Mouse (Mus musculus) inflammation-experienced regulatory T-cells, adult 6 months (primary cell): ENCODE results near the gene Gm20388. TPM values are rescaled to one million over a fixed set of nuclear protein-coding genes. Genes with fewer than 3 reads are reported as not detected.

ENCODE experiments used
- ATAC-seq: one replicate; pipeline ENCODE4 v1.8.0; 2017
- polyA plus RNA-seq, 3 experiments: library from polyadenylated mRNA; unstranded; fragments of 100-300 nt; shearing (Covaris generic); gene quantifications; one replicate each; pipeline ENCODE4 v1.2.1; 2017

The Gm20388 gene
- polyA plus RNA-seq, 3 experiments from 2014 or later: 10.8 to 14.1 (median 11.8) TPM

DNA sequence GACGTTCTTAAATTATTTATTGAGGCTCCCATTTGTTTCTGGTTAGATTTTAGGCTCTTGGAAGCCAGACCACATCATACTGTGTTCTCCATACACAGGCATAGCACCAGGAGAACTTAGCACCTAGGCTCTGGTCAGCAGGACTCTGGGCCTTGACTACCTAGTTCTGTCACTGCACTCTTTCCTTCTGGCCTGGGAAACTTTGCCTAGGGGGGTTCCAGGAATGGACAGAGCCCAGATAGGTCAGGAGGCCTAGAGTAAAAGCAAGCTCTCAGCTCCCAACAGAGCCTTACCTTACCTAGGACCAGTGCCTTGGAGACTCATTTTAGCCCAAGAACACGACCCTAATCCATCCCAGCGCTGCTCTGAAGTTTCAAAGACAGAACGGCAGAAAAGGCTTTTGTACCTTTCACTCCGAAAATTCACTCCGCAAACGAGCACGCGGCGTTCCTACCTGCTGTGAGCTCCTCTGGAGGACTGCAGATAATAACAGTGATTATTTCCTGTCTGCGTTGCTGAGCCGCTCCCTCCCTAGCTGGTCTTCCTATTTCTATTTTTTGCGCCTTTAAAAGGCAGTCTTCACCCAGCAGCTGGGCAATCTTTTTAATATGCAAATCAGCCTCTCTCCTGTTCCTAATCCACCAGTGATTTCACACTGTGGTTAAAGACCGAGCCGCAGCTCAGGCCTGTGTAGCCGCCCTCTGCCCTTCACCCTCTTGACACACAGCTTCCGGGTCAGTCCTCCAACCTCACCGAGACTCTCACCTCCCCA is 3843.1 kb downstream of the Gm20388 start:
- no peak for ATAC-seq

DNA sequence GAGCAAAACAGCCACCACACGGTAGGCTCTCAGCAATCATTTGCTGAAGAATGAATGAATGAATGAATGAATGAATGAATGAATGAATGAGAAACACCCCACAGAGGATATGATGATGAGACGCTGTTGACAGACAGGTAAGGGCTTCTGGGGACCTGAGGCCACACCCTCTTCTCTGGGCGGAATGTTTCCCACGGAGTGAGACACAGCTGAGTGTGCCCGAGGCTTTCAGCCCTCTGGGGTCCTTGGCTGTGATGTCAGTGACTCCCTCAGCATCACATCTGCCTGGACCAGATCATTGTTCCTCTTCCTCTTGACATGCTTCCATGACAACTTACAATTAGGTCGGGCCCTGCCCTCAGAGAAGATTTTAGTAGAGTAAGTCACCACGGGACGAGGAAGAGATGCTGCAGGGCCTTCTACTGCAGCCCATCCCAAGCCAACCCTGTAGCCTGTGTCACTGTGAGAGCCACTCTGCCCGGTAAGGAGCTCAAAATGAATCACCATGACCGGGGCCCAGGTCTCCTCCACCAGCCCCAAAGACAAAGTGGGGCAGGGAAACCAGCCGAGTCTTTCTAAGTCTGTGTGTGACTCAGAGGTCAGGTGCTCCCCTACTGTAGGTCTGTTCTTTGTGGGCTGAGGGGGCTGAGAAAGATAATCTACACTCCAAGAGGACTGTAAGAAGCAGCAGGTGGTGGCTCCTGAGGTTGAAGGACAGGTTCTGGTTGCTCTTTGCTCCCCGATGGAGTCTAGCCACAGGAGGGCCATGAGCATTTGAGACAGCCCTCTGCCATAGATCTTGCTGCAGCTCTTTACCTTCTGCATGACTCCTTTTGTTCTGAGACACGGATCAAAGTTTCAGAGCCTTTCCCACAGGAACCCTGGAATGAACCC is 3844.1 kb downstream of the Gm20388 start:
- ATAC-seq: no peak

DNA sequence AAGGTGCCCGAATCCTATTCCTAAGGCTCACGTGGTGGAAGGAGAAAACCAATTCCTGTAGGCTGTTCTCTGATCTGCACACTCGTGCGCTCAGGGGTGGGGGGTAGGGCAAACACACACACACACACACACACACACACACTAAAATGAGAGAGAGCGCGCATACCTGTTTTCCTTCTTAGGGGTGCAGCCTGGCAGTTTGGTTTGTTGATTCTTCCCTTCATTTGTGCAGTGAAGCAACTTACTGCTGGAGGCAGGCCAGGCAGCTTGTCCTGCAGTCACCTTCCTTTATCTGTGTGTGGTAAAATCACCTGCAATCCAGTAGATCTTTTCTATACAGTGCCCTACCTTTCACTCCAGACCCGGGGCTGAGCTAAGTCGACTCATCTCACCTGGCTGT is 3846.3 kb downstream of the Gm20388 start:
- no peak for ATAC-seq

DNA sequence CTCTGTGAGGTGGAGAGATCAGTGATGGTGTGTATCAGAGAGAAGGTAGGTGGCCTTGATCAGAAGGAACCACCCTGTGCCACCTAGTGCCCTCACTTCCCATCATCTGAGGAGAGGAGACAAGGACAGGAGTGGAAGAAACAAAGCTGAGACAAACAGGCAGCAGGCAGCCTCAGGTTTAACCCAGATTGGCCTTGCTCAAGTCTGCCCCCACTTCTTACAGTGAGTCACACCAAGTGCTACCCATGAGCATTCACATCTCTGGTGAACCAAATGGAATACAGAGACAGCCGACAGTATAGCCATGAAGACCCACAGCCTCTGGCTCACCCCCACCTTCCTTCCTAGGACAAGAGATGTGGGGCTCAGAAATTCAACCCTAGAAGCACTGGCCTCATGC is 3848.3 kb downstream of the Gm20388 start:
- no peak for ATAC-seq

DNA sequence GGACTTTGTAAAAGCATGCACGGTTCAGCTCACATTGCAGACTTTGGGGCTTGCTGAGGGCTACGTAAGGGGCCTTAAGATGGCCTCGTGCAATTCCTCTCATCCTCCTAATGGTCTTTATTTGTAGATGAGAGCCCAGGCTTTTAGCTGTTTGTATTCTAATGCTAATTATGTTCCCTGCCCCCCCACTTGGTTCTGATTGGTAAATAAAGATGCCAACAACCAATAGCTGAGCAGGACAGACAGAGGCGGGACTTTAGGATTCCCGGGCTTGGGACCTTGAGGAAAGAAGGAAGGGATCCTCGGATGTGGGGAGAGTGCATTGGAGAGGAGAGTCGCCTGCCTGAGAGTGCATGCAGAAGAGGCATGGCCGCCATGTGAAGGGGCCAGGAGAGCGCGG is 3849.3 kb downstream of the Gm20388 start:
- no peak for ATAC-seq

DNA sequence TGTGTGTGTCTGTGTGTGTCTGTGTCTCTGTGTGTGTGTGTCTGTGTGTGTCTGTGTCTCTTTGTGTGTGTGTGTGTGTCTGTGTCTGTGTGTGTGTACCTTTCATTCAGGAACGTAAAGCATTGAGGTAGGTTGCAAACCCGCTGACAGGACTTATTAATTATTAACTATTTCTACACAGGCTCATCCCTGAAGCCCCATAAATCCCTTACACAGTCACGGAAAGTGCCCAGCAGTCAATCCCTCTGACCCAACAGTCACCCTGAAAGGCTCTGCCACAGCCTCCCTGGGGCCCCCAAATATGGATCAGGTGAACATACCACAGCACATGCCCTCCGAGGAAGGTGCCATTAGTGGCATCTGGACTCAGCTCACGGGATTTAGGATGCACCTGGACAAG is 3849.9 kb downstream of the Gm20388 start:
- no peak for ATAC-seq

DNA sequence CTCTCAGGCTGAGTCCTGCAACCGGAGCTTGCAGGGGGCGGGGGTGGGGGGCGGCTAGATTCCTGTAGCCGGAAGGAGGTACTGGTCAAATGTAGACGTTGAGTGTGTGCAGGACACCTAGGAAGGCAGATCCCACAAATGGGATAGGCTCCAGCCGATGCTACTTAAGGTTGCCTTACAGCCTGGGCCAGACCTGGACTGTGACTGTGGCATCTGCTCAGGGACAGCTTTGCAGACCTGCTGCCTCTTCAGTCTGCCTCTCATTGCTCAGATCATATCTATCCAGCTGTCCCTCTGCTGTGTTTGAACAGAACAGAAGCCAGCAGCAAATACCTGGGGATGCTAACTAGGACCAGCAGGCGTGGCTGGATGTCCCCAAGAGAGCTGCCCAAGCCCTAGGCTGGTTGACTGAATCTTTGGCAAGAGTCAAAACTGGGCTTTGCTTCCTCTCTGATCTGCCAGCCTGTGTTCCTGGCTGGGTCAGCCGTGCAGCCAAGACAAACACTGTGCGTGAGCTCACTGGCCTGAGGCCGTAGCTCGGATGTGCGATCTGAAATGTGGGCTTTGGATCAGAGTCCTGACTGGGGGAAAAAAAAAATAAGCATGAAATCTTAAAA is 3850.7 kb downstream of the Gm20388 start:
- no peak for ATAC-seq

DNA sequence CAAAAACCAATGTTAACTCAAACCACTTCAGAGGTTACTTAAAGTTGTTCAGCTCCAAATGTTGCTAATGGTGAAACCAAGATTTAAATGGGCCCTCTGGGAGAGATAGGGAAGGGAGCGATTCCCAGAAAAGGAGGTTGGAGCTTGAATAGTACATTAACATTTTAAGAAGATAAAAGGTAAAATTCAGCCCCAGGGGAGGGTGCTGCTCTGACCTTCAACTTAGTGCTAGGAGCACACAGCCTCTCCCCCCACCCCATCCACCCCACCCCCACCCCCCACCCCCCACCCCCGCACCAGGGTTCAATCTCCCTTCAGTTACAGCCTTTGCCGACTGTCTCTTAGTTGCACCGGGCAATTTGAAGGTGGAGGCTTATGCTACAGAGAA is 3851.2 kb downstream of the Gm20388 start:
- ATAC-seq: no peak

DNA sequence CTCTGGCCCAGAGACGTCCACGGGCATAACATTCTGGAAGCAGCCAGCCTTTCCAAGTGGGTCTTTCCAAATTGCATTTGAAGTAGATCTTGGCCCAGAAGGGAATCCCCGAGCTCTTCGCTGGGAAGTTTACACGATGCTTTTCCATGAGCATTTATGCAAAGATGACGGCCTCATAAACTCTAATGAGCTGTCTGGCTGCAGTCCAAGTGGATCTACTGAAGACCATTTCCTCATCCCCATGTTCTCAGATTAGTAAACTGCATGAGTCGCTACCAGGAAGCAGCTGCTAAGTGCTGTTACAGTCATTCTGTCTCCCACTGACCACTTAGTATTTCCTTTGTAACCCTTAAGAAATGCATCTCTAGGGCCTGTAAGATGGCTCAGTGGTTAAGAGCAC is 3852.7 kb downstream of the Gm20388 start:
- no peak for ATAC-seq

DNA sequence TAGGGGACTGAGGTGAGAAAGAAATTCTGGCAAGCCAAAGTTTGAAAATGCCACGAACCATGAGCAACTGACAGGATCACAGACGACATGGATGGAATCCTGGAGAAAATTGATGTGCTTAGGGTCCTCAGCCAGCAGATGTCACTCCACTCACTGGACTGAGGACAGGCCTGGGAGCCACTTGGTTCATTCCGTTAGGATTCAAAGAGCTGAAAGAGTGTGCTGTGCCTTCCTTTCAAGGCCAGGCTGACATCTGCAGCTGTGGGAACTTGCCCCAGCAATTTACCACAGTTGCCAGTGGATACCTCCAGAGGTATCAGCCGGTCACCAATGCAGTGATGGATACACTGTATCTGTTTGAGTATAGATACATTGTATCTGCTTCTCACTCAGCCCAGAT is 3854.0 kb downstream of the Gm20388 start:
- no peak for ATAC-seq

DNA sequence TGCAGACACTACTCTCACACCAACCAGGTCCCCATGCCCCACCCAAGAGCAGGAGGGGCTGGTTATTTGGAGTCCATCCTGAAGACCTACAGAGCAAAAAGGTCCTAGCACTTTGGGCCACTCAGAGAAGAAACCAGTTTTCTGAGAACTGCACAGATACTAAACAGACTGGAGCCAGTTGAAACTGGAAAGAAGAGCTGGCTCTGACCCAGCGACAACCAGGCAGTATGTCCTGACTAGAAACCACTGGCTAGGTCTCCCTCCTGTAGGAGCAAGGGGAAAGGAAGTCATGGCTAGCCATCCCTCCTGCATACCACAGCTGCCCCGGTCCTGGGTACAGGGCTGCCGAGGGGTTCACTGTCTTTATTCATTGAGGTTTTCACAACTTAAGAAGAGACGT is 3855.9 kb downstream of the Gm20388 start:
- ATAC-seq: no peak

DNA sequence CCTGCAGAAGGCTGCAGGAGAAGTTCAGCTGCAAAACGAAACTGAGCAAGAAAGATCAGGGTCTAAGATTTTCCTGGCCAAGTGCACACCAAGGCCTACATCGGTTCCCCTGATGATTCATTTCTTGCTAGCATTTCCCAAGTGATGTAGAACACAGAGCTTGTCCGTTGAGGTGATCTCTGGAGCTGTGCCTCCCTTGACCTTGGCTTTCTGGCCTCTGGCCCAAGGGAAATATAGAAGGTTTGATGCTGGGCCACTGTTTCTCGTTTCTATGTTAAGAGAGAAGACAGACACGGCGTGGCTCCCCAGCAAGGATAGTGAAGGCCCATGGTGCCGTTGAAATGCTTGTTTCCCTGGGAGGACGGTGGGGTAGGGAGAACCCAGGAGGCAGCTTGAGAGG is 3857.2 kb downstream of the Gm20388 start:
- no peak for ATAC-seq

DNA sequence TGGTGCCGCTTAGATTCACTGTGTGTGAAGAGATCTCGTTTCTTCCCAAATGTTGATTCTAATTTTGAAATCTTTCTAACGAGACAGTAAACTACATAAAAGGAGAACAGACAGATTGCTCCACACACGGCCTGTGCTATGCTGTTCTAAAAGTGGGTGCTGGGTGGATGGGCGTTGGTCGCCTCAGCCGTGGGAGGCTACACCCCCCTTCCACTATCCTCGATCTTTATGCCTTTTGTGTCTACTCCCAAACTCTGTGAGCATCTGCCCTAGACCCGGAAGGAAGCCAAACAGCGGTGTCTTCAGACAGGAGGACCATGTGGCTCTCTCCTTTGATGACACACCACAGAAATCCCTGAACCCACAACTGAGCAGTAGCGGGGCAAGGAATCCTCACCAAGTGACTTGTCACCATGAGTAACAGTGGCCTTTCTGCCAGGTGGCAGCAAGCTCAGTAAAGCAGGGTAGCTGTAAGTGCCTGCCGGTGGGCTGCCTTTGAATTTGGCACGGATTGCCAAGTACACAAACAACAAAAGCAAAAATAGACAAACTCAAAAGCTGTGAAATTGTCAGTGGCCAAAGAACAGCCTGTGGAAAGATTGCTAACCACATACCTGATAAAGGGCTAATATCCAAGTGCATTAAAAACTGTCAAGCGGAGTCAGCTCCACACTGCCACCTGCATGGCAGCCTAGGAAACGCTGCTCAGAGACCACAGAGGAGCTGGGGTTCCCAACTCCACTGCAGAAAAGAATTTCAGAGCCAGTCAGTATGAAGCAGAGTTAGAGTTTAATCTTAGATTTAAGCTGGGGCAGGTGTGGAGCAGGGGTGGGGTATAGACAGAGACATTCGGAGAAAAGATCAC is 3858.1 kb downstream of the Gm20388 start:
- no peak for ATAC-seq

DNA sequence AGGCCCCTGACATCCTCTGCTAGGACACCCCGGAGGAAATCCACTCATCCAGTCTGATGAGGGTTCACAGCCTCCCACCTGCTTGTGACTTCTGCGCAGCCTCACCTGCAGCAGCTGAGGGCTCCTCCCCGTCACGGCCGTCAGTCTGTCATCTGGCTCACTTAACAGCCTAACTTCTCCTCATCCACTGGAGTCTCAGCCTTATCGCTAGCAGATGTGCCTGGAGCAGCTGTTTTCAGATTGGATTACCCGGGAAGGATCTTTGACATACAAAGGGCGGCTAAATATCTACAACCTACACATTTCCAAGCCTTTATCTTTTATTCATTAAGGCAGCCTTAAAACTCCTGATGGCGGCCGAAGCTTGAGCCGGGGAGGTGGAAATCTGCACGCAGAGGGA is 3862.8 kb downstream of the Gm20388 start:
- no peak for ATAC-seq

DNA sequence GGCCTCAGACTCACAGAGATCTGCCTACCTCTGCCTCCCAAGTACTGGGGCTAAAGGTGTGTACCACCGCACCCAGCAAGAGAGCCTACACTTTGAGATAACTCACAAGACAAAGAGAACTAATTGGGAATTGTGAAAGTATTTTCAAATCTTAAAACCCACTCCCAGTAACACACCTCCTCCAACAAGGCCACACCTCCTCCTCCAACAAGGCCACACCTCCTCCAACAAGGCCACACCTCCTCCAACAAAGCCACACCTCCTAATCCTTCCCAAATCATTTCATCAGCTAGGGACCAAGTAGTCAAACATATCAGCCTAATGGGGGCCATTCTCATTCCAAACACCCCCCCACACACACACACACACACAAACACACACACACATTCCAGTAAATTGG is 3863.8 kb downstream of the Gm20388 start:
- ATAC-seq: no peak

DNA sequence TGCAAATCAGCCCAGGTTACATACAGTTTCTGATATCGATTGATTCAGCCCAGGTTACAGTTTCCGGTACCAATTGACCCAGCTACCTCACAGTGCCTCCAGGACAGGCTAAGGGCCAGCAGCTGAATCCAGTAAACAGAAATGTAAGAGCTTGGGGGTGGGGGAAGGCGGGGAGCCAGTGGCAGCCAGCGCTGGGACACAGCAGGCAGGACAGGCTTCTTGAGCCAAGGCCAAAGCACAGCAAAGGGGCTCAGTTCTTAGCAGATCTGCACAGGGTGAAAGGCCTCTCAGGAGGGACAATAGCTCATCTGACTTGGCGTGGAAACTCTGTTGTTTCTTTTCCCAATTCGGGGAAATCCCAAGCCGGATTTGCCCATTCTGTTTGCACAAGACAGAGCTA is 3866.7 kb downstream of the Gm20388 start:
- ATAC-seq: no peak

DNA sequence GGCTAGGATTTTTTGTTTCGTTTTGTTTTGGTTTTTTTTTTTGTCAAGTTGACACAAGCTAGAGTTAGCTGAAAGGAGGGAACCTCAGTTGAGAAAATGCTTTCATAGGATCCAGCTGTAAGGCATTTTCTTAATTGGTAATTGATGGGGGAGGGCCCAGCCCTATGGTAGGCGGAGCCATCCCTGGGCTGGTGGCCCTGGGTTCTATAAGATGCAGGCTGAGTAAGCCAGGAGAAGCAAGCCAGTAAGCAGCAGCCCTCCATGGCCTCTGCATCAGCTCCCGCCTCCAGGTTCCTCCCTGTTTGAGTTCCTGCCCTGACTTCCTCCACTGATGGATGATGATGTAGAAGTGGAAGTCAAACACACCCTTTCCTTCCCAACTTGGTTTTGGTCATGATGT is 3869.8 kb downstream of the Gm20388 start:
- no peak for ATAC-seq

DNA sequence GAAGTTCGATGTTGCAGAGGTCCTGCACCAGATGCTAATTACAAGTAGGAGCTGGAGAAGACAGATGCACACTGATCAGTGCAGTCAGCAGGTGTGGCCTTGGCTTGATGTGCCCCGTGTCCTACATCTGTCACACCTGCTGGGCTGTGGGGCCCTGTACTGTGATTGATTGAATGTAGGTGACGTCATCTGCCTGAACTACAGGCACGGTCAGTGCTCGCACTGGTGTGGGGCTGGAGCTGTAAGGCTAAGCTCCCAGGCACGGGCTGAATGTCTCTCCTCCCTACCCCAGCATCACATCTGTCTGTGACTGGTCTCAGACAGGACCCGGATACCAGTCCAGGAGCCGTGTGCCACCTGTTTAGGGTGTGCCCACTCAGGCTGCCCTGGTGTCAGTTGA is 3870.6 kb downstream of the Gm20388 start:
- no peak for ATAC-seq

DNA sequence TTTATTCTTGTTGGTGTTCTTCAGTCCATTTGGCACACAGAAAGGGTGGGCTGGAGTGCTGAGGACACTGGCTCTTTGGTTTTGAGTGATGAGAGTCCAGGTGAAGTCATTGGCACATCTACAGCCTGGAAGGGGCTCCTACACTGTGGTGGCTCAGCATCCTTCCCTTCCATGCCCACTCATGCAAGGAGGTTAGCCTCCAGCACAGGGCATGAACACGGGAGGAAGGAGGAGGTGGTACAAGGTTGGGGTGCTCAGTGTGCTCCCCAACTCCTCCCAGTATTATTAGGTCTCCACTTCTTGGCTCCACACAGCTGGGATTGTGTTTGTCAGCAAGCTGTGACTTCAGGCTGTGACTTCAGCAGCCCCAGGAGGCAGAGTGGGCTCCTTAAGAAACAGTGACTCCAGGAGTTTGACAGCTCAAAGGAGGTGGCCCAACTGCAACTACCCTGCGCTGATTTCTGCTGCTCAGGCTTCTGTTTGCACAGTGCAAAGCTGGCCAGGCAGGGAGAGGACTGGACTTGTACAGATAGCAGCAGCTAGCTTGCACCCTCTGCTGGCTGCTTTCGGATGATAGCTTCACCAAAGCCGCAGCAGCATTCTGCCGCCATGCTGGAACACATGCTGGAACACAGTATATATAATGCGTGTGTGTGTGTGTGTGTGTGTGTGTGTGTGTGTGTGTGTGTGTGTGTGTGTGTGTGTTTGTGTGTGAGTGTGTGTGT is 3873.0 kb downstream of the Gm20388 start:
- no peak for ATAC-seq

DNA sequence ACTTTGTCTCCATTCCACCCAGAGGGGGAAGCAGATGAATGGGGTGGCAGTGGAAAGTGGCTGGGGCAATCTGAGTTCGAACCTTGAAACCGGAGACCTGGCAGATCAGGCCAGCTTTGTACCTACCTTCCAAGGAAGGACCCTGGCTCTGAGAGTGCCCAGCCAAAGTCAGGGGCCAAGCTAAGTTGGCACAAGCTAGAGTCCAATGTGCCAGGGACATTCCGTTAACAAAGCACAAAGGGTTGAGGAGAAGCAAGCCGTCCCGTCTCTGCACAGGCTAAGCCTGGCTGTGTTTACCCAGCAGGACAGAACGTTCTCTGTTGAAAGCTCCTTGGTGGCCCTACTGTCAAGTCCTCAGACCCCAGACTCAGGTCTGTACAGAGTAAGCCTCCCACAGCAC is 3875.5 kb downstream of the Gm20388 start:
- no peak for ATAC-seq

DNA sequence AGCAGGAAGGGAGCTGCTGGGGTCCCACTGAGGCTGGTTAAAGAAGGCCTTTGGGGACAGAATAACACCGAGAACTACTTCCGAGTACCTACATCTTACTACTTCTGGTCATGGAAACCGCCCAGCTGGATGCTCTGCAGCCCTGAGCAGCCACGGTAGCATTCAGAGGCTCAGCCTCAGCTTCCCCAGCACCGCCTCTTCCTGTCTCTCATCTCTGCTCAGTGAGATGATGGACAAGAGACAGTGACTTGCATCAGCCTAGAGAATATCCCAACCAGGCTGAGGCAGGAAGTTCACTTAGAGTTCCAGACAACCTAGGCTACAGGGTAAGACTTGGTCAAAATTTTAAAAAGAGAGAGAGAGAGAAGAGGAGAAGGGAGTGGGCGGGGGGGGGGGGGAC is 3876.0 kb downstream of the Gm20388 start:
- ATAC-seq: no peak
